Mouse (Mus musculus) brain, embryonic 14.5 days (tissue): ENCODE results near the gene Vash2. TPM values are rescaled to one million over a fixed set of nuclear protein-coding genes. Genes with fewer than 3 reads are reported as not detected.
"Not testable (repeated sequence)": the region's sequence is repeated elsewhere in the genome, so short reads cannot be mapped to it uniquely, and the experiment has no call there.

ENCODE experiments used
- DNase-seq: peaks from one replicate; pipeline ENCODE4 v3.0.0-alpha.2; 2011; ENCODE audit warnings: low read depth
- CTCF ChIP-seq: fragments of 200-500 bp; IDR thresholded peaks from 2 replicates; pipeline ENCODE4 v1.5.1; 2012; ENCODE audit warnings: inconsistent platforms, mild to moderate bottlenecking, moderate library complexity, borderline replicate concordance; ENCODE audit not compliant: insufficient read depth, insufficient read length; ENCODE audit errors: extremely low read depth
- POLR2A ChIP-seq: fragments of 200-500 bp; IDR thresholded peaks from 2 replicates; pipeline ENCODE4 v1.6.1; 2012; ENCODE audit warnings: mild to moderate bottlenecking, inconsistent platforms, borderline replicate concordance; ENCODE audit not compliant: poor library complexity, insufficient read depth, insufficient read length, severe bottlenecking; ENCODE audit errors: extremely low read depth
- polyA plus RNA-seq: library from polyadenylated mRNA; depleted of rRNA; stranded (reverse); fragments of >200 nt; gene quantifications from 2 replicates; pipeline ENCODE4 v1.2.3, GENCODE M21; 2012; rRNA removed

Vash2 gene
- 48.1 and 66.0 TPM in 2 replicates for polyA plus RNA-seq

DNA sequence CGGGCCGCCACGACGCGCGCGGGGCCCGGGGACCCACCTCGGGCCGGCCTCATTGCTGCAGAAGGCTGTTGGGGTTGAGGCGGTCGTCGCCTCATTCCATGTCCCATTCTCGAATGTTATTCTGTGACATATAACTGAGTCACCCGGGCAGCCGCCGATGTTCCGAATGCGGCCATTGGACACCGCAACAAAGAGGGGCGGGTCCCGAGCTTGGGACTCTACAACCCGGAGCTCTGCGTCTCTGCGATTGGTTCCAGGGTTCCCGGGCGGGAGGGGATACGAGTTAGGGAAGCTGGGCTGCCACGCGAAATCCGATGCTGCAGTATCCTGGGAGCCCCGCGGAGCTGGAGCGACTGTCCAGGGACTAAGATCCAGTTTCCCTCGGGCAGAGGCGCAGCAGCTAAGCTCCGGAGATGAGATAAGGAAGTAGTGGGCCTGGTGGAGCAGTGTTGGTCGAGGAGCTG lies at the start of gene Vash2:
Vash2 (minus strand) TSS at position 197 of the 464 bp plus-strand sequence.
- peak; percentile 98 for DNase-seq
- TF ChIP-seq POLR2A (peak; percentile 45), CTCF (no peak)

DNA sequence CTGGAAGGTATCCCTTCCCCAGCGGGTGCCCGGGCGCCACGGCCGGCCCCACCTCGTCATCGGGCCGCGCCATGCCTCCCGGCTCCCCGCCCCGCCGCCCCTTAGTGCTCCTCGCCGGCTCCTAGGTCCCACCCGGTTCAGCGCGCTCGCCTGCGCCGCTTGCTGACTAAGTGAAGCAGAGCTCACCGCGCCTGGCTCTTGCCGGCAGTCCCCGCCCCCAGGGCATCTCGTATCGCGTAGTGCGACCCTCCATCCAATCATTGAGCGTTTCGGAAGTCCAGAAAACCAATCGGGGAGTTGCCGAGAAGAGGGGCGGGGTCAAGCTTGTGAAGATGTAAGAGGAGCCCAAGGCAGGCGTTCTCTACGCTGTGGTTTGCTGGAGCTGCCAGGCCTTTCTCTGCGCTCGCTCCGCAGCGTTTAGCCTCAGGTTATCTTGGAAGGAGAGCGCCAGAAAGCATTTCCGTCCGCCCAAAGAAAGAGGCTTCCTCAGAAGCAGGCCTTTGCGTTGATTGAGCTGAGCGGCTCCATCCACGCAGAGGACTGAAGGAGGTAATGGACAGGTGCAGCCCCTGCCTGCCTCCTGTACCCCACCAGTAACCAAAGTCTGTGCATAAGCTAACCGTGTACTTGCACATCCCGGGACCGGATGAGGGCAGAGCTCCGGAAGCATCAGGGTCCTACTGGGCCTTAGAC lies 47.1 kb upstream of the Vash2 start, which contains the start of gene Flvcr1:
Flvcr1 (minus strand) TSS at position 138 of the 693 bp plus-strand sequence.
- DNase-seq: peak; percentile 100
- TF ChIP-seq POLR2A (peak; percentile 62), CTCF (no peak)

DNA sequence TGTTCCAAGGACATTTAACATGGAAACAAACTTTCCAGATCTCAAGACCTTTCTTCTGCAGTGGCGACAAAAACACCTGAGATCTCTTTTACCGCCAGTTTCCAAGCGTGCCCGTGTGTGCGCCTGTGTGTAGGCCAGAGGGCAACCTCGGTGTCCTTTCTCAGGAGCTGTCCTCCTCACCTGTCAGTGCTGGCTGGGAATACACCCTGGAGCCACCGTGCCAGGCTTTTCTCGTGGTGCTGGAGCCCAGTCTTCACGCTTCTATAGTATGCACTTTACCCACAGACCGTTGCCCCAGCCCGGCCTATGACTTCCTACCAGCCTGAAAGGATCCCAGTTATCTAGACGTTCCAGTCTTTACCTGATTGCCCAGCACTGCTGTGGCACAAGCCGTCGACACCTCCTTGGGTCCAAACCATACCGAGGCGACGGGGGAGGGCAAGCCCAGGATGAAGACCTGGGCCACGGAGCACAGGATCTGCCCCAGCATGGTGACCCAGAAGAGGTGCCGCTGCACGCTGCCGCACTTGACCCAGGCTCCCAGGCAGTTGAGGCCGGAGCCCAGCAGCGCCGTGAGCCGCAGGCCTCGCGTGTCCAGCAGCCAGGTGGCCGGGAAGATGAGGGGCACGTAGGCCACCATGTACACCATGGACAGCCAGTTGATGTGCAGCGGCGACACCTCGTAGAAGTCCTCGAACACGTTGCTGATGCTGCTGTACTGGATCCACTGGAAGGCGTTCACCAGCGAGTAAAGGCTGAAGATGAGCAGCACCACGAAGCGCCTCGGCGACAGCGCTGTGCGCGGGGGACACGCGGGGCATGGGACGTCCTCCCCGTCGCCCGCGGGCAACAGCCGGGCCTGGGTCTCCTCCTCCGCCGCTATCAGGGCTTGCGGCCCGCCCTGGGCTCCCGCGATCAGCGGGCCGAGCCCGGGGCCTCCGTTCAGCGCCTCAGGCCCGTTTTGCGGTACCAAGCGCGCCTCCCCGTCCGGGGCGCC lies 46.2 kb upstream of the Vash2 start:
- peak; percentile 59 for DNase-seq

DNA sequence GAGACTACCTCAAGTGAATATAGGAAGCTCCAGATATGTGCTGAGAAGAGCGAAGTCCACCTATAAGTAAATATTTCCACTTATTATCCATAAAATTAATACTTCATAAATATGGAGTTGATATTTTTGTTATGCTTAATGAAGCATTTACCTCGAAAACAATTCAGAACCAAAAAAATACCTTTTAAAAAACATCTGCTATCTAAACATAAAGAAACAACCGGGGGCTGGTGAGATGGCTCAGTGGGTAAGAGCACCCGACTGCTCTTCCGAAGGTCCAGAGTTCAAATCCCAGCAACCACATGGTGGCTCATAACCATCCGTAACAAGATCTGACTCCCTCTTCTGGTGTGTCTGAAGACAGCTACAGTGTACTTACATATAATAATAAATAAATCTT lies 44.7 kb upstream of the Vash2 start:
- not testable (repeated sequence) for DNase-seq

More for the DNA sequence above, 46.2 kb upstream of the Vash2 start:
- no peak for TF ChIP-seq CTCF

DNA sequence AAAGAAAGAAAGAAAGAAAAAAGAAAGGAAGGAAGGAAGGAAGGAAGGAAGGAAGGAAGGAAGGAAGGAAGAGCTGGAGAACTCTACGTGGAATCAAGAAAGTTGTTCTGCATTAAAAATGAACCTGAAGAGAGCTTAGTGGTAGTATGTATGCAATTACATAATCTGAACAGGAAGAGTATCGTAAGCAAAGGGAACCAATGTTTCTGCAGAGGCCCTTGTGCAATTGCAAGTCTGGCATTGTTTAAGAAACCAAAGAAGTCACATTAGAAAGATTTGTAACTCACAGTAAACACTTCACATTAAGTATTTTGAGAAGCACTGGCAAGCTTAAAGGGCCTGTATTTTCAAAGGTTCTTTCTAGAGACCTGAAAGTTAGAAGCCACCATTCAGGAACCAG lies 44.0 kb upstream of the Vash2 start:
- TF ChIP-seq POLR2A (no peak), CTCF (no peak)
- no peak for DNase-seq

DNA sequence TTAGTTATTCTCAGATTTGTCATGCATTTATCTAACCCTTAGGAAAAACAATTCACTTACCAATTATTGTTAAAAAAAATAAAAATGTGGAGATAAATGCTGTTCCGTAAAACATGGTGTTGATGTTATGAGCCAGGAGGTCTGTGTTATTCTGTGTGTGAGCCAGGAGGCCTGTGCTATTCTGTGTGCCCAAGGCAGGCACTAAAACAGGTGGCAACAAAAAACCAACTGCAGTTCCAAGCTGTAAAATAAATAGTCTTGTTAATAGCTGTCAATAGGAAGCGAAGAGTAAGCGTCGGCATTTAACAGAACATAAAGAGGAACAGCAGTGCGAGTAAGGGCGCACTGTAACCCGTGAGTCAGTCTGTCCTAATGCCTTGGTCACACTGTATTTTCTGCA lies 41.9 kb upstream of the Vash2 start:
- peak; percentile 47 for DNase-seq
- no peak for TF ChIP-seq POLR2A
- TF ChIP-seq CTCF: no peak

DNA sequence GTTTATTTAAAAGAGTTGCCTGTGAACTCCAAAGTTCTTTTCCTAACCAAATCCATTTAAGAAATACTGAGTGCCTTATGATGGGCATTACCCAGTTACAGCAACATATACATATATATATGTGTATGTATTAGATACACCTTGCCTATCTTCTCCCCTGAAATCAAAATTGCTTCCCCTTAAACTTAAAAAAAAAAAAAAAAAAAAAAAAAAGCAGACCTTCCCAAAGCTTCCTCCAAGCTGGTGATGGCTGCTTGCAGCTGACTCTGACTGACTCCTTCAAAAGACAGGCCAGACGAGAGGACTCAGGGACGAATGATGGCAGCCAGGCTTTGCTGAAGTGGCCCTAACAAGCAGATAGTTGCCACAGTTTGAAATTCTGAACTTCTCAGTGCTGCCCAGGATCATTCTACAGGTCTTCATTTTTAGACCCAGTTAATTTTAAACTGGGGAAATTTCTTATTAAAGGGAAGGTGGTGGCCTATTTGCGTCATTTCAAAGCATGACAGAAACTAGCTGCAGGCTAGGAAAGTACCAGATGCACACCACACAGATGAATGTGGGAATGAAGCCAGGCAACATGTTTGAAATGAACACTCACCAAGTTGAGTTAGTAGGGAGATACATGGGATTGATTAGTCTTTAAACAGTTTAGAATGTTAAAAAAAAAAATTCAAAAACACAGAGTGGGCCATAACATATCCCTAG lies 41.3 kb upstream of the Vash2 start:
- TF ChIP-seq POLR2A (no peak), CTCF (no peak)

DNA sequence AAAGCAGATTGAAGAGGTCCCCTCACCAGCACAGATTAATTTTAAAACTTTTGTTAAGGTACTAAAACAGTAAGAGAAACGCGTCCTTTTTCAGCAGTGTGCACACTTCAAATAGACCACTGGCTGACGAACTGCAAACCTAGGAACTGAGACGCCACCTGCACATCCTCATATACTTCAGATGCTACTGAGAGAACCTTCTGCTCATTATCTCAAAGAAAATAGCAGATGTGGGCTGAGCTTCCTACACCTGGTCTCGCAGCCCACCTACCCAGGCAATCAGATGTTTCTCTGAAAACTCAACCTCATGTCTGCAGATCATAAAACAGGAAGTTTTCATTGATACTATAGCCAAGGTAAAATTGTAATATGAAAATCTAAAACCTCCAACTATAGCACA lies 40.7 kb upstream of the Vash2 start:
- TF ChIP-seq POLR2A (no peak), CTCF (no peak)
- DNase-seq: no peak

More for the DNA sequence above, 41.3 kb upstream of the Vash2 start:
- peak; percentile 64 for DNase-seq

DNA sequence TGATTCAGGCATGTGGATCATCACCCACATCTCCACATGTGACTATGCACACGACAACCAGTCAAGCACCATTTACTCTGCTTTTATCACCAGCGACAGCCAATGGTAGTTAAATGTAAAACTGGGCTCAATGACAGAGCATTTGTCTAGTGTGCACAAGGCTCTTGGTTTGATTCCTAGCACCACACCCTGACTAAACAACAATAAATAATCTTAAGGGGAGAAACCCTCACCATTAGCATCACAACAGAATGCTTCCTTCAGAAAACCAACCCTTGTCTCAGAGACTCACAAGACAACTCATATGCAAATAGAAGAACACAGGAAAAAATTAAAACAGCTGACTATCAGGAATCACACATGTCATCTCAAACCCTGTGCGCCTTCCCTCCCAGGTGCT lies 35.2 kb upstream of the Vash2 start:
- TF ChIP-seq CTCF: no peak
- no peak for TF ChIP-seq POLR2A
- no peak for DNase-seq

DNA sequence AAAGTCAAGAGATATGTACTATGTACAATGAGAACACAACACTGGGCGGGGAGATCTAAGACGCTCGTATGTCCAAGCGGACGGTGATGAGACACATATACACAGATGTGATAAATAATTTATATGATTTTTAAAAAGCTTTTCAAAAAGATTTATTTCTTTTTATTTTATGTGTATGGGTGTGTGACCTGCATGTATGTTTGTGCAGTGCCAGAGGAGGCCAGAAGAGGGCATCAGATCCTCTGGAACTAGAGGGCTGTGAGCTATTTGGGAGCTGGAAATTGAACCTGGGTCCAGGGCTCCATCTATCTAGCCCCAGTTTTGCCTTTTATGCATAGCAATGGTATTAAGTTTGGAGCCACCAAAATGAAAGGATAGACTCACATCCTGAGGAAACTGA lies 29.6 kb upstream of the Vash2 start:
- TF ChIP-seq CTCF: peak; percentile 23; the same call in 1 of the 2 replicates
- no peak for TF ChIP-seq POLR2A
- DNase-seq: no peak

DNA sequence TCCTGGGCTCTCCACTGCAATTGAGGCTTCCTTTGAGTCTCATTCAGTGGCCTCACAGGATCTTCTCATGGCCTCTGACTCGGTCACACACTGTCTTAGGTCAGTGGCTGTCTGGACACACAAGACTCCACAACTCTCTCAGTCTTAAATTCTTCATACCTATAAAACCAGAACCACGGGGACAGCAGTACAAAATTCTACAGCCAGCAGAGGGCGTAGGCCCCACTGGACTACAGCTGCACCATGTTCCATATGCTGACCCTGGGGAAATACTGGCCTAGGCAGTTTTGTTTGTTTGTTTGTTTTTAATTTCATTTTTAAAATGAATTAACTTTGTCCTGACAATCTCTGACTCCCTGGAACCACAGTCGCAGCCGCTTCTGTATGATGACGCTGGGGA lies 23.1 kb upstream of the Vash2 start:
- TF ChIP-seq CTCF: peak; percentile 47; the same call in 1 of the 2 replicates
- TF ChIP-seq POLR2A: no peak
- peak; percentile 16 for DNase-seq
